Mouse (Mus musculus): ENCODE data around the gene Lhpp.

DNA sequence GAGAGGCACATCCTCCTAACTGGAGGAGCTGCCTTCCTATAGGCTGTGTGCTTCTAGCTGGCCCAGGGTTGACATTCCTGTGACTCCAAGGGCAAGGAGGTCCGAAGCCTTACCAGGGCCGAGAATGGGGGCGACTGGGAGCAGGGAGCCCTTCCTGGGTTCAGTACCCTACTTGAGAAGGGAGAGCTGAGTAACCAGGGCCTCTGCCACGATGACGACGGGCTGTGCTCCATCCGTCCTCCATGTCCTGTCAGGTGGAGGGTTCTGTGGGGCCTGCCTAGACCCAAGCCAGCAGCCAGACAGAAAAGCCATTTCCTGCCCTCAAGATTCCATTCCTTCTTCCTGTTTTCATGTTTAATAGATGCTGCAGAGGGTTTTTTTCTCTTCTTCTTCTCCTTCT, 49.2 kb downstream of the Lhpp start:
- TF ChIP-seq EP300 (IDR thresholded peaks at IDR 0.05; ENCODE audit: low read depth) (no peak), CTCF (IDR thresholded peaks at IDR 0.05; ENCODE audit: low read depth) (no peak)
